Mouse (Mus musculus) common myeloid progenitor, adult 5-6 weeks (primary cell): ENCODE data around the gene Tfr2. TPM values are rescaled to one million over a fixed set of nuclear protein-coding genes. Genes with fewer than 3 reads are reported as not detected.

Source experiments
- ATAC-seq: replicated peaks from 2 replicates; pipeline ENCODE4 v1.8.0; 2016; ENCODE audit warnings: low read depth, mild to moderate bottlenecking, moderate TSS enrichment, inconsistent platforms; ENCODE audit not compliant: poor library complexity, severe bottlenecking
- total RNA-seq: library from RNA; stranded (forward); fragments of 200-1000, 187-1606 nt; gene quantifications from 2 replicates; pipeline ENCODE4 v1.2.3, GENCODE M21; 2017

Gene Tfr2
- total RNA-seq, 1 experiment from 2014 or later, result 63.4 TPM

- no peak for ATAC-seq
These were observed 10.6 kb downstream of the Tfr2 start for GRCm38 (mm10) chr5:137580246-137580645.

- no peak for ATAC-seq
These were observed 13.1 kb downstream of the Tfr2 start for GRCm38 (mm10) chr5:137582702-137583101.

- ATAC-seq, result no peak
These were observed 14.1 kb downstream of the Tfr2 start for GRCm38 (mm10) chr5:137583670-137584169.

GRCm38 (mm10) chr5:137584976-137585375 lies 15.3 kb downstream of the Tfr2 start:
- ATAC-seq, result peak; percentile 71; the same call in 1 of the 2 replicates

GRCm38 (mm10) chr5:137590507-137590906 lies 20.9 kb downstream of the Tfr2 start:
- ATAC-seq, result no peak

GRCm38 (mm10) chr5:137595921-137596320 lies 26.3 kb downstream of the Tfr2 start:
- no peak for ATAC-seq

GRCm38 (mm10) chr5:137596601-137597261 lies 27.1 kb downstream of the Tfr2 start:
- ATAC-seq, result no peak; the same call in 1 of the 2 replicates

GRCm38 (mm10) chr5:137597625-137598024 lies 28.0 kb downstream of the Tfr2 start:
- no peak for ATAC-seq

- ATAC-seq, result no peak
These were observed 28.6 kb downstream of the Tfr2 start for GRCm38 (mm10) chr5:137598100-137598826.

GRCm38 (mm10) chr5:137599600-137599999 lies 30.0 kb downstream of the Tfr2 start:
- ATAC-seq, result no peak

GRCm38 (mm10) chr5:137600281-137600618 lies 30.6 kb downstream of the Tfr2 start:
- ATAC-seq, result no peak; the same call in 1 of the 2 replicates

GRCm38 (mm10) chr5:137600619-137601364 lies 31.2 kb downstream of the Tfr2 start, which contains the start of gene Mospd3:
TSS of gene Mospd3 (minus strand) at chr5:137601058.
- ATAC-seq, result peak; percentile 84

GRCm38 (mm10) chr5:137601365-137601729 lies 31.7 kb downstream of the Tfr2 start:
- no peak for ATAC-seq

- ATAC-seq, result no peak
These were observed 38.4 kb downstream of the Tfr2 start for GRCm38 (mm10) chr5:137607860-137608653.

GRCm38 (mm10) chr5:137608654-137609190 lies 39.1 kb downstream of the Tfr2 start:
- no peak for ATAC-seq

GRCm38 (mm10) chr5:137609292-137609691 lies 39.7 kb downstream of the Tfr2 start:
- no peak for ATAC-seq

- ATAC-seq, result no peak
These were observed 40.4 kb downstream of the Tfr2 start for GRCm38 (mm10) chr5:137610056-137610455.

GRCm38 (mm10) chr5:137610548-137611244 lies 41.1 kb downstream of the Tfr2 start:
- no peak for ATAC-seq

GRCm38 (mm10) chr5:137611245-137611602 lies 41.6 kb downstream of the Tfr2 start:
- no peak for ATAC-seq
